Mouse (Mus musculus): ENCODE results near the gene Syn3. TPM values are rescaled to one million over a fixed set of nuclear protein-coding genes. Genes with fewer than 3 reads are reported as not detected.

Gene Syn3
- polyA plus RNA-seq, 1 experiment from 2014 or later = 4.5 TPM

GRCm38 (mm10) chr10:86116268-86116667 lies 382.4 kb downstream of the Syn3 start:
- no peaks in the 10 kb centered on the region for H3K9me3 ChIP-seq
- peaks cover 10% of the 10 kb centered on the region for H3K4me1 ChIP-seq
- no peak overlapping the region for H3K27ac ChIP-seq
- 75% methylated on average over 2 of the region's 2 CpGs for WGBS
- DNase-seq (ENCODE audit: extremely low spot score, low spot score) = no peak
- H3K4me3 ChIP-seq = no peak overlapping the region
- no peaks in the 10 kb centered on the region for H3K27me3 ChIP-seq (ENCODE audit: poor library complexity, severe bottlenecking)
- no peaks in the 10 kb centered on the region for H3K36me3 ChIP-seq (replicated peaks)

DNA sequence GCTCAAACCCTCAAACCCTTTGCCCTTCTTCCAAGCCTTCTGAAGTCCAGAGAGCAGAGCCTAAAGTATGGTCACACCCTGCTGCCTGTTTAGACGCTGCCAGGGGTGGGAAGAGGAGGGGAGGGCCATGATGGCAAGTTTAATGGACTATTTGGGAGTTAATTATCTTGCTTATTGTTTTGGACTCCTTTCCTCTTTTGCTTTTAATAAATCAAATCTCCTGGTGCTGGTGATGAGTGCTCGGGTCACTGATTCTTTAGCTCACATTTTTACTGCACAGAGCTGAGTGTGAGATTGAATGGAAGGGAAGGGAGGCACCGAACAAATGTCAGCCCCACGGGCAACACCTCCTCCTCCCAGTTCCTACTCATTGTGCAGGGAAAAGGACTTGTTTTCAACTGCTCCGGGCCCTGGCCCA lies 384.3 kb downstream of the Syn3 start:
- Histone ChIP-seq H3K27me3 (ENCODE audit: poor library complexity, severe bottlenecking) (no peaks in the 10 kb centered on the region), H3K4me1 (peaks cover 15% of the 10 kb centered on the region), H3K36me3 (replicated peaks) (no peaks in the 10 kb centered on the region), H3K4me3 (no peak overlapping the region), H3K27ac (no peak overlapping the region), H3K9me3 (no peaks in the 10 kb centered on the region)
- 51% methylated on average over 5 of the region's 5 CpGs for WGBS
- DNase-seq (ENCODE audit: extremely low spot score, low spot score) = no peak

DNA sequence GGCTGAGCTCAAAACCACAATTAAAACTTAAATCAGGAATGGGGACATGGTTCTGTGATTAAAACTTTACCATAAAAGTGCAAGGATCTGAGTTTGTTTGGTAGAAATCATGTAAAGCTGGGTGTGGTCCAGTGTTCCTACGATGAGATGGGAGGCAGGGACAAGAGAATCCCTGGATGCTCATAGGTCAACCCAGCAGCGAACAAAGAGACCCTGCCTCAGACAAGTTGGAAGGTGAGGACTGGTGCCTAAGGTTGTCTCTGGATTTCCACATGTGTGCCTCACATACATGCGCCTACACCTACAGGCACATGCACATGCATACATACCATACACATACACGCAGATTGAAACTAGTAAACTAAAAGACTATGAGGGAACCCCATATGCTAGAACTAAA lies 389.9 kb downstream of the Syn3 start:
- Histone ChIP-seq H3K4me3 (no peak overlapping the region), H3K27ac (no peak overlapping the region), H3K9me3 (no peaks in the 10 kb centered on the region), H3K27me3 (ENCODE audit: poor library complexity, severe bottlenecking) (no peaks in the 10 kb centered on the region), H3K4me1 (peaks cover 9% of the 10 kb centered on the region; the same call in 1 of the 2 replicates), H3K36me3 (replicated peaks) (no peaks in the 10 kb centered on the region)
- DNase-seq (ENCODE audit: extremely low spot score, low spot score) = no peak
- 97% methylated on average over 4 of the region's 4 CpGs for WGBS

- Histone ChIP-seq H3K4me3 (no peak overlapping the region), H3K4me1 (peaks cover 10% of the 10 kb centered on the region; the same call in 1 of the 2 replicates), H3K27ac (no peak overlapping the region), H3K27me3 (ENCODE audit: poor library complexity, severe bottlenecking) (no peaks in the 10 kb centered on the region), H3K9me3 (no peaks in the 10 kb centered on the region), H3K36me3 (replicated peaks) (no peaks in the 10 kb centered on the region)
- WGBS = 94% methylated on average over 4 of the region's 4 CpGs
- no peak for DNase-seq (ENCODE audit: extremely low spot score, low spot score)
These were observed 391.0 kb downstream of the Syn3 start for GRCm38 (mm10) chr10:86107681-86108080.

DNA sequence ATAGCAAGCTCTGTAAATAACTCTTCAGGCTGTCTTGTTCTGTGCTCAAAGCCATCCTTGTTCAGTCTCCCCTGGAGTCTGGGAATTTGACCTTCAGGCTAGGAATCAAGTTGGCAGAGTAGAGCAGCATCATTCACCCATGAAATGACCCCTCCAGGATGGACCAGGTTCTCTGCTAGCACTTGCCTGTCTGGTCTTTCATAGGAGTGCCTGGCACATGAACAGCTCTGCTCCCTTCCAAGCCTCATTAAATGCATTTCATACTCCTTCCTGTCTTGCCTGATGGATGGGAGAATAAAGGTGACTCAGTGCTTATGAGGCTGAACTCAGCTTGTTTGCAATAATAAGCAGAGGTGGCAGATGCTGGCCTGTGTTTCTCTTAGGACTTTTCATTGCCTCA lies 394.7 kb downstream of the Syn3 start:
- Histone ChIP-seq H3K4me1 (peaks cover 5% of the 10 kb centered on the region; the same call in 1 of the 2 replicates), H3K27me3 (ENCODE audit: poor library complexity, severe bottlenecking) (no peaks in the 10 kb centered on the region), H3K9me3 (peaks cover 11% of the 10 kb centered on the region), H3K4me3 (no peak overlapping the region), H3K36me3 (replicated peaks) (no peaks in the 10 kb centered on the region), H3K27ac (no peak overlapping the region)
- no peak for DNase-seq (ENCODE audit: extremely low spot score, low spot score)

DNA sequence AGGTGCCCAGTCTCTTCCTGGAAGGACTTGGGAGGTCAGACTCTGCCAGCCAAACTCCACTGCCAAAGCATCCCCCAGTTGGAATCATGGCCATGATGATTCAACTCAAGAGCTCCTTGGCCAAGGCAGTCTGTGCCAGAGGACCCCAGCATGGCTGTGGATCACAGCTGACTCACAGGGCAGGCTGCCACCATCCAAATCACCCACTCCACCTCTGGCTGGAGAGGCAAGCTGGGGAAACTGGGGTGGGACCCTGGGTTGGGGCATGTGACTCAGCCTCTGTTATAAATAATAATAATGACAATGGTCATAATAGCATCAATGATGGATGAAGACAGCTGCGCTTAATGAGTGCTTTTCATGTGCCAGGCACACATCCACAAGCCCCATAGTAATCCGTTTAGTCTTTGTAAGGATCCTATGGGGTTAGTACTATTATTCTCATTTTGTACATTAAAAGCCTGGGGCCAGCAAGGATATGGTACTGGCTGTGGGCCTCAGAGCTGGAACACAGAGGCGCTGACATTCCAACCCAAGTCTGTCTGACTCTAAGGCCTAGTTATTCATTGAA lies 398.3 kb downstream of the Syn3 start:
- peaks cover 12% of the 10 kb centered on the region for H3K9me3 ChIP-seq
- peaks cover 5% of the 10 kb centered on the region; the same call in 1 of the 2 replicates for H3K4me1 ChIP-seq
- H3K27me3 ChIP-seq (ENCODE audit: poor library complexity, severe bottlenecking) = no peaks in the 10 kb centered on the region
- no peak overlapping the region for H3K4me3 ChIP-seq
- WGBS = 93% methylated on average over 3 of the region's 3 CpGs
- no peak overlapping the region for H3K27ac ChIP-seq
- no peak for DNase-seq (ENCODE audit: extremely low spot score, low spot score)
- H3K36me3 ChIP-seq (replicated peaks) = no peaks in the 10 kb centered on the region

- Histone ChIP-seq H3K27me3 (ENCODE audit: poor library complexity, severe bottlenecking) (no peaks in the 10 kb centered on the region), H3K36me3 (replicated peaks) (no peaks in the 10 kb centered on the region)
- 92% methylated on average over 6 of the region's 6 CpGs for WGBS
These were observed 400.3 kb downstream of the Syn3 start for GRCm38 (mm10) chr10:86098363-86098762.

GRCm38 (mm10) chr10:86093109-86094035 lies 405.3 kb downstream of the Syn3 start:
- no peak overlapping the region for H3K4me3 ChIP-seq
- WGBS = 78% methylated on average over 14 of the region's 14 CpGs
- DNase-seq (ENCODE audit: extremely low spot score, low spot score) = no peak
- no peaks in the 10 kb centered on the region; the same call in 1 of the 2 replicates for H3K4me1 ChIP-seq
- no peaks in the 10 kb centered on the region for H3K9me3 ChIP-seq
- no peaks in the 10 kb centered on the region for H3K36me3 ChIP-seq (replicated peaks)
- no peak overlapping the region for H3K27ac ChIP-seq
- no peaks in the 10 kb centered on the region for H3K27me3 ChIP-seq (ENCODE audit: poor library complexity, severe bottlenecking)

More at GRCm38 (mm10) chr10:86098363-86098762, 400.3 kb downstream of the Syn3 start:
- Histone ChIP-seq H3K4me3 (no peak overlapping the region), H3K4me1 (no peaks in the 10 kb centered on the region), H3K27ac (no peak overlapping the region), H3K9me3 (peaks cover 12% of the 10 kb centered on the region)
- no peak for DNase-seq (ENCODE audit: extremely low spot score, low spot score)

GRCm38 (mm10) chr10:86091919-86092318 lies 406.8 kb downstream of the Syn3 start:
- Histone ChIP-seq H3K9me3 (no peaks in the 10 kb centered on the region), H3K4me3 (no peak overlapping the region), H3K27ac (no peak overlapping the region), H3K27me3 (ENCODE audit: poor library complexity, severe bottlenecking) (no peaks in the 10 kb centered on the region), H3K4me1 (no peaks in the 10 kb centered on the region; the same call in 1 of the 2 replicates), H3K36me3 (replicated peaks) (no peaks in the 10 kb centered on the region)
- WGBS = 44% methylated on average over 10 of the region's 10 CpGs
- DNase-seq (ENCODE audit: extremely low spot score, low spot score) = no peak

DNA sequence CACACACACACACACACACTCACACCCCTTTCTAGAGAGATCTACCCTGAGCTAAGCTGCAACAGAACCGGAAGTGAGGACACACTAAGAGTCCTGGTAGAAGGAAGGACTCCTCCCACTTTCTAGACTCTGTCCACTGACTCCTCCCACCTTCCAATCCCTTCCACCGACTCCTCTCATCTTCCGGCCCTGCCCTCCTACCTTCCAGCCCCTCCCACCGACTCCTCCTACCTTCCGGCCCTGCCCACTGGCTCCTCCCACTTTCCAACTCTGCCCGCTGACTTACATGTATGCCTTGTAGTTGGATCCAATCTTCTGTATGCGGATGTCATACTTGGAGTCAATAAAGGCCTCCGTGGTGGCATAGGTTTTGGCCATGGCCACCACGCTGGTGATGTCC lies 418.8 kb downstream of the Syn3 start:
- DNase-seq (ENCODE audit: extremely low spot score, low spot score) = no peak
- Histone ChIP-seq H3K27me3 (ENCODE audit: poor library complexity, severe bottlenecking) (no peaks in the 10 kb centered on the region), H3K4me1 (no peaks in the 10 kb centered on the region), H3K9me3 (no peaks in the 10 kb centered on the region), H3K27ac (no peak overlapping the region), H3K4me3 (no peak overlapping the region), H3K36me3 (replicated peaks) (no peaks in the 10 kb centered on the region)
- WGBS = 84% methylated on average over 9 of the region's 9 CpGs

- DNase-seq (ENCODE audit: extremely low spot score, low spot score) = no peak
- Histone ChIP-seq H3K4me3 (no peak overlapping the region), H3K4me1 (no peaks in the 10 kb centered on the region), H3K9me3 (peaks cover 5% of the 10 kb centered on the region; the same call in 1 of the 2 replicates), H3K27ac (no peak overlapping the region), H3K36me3 (replicated peaks) (no peaks in the 10 kb centered on the region), H3K27me3 (ENCODE audit: poor library complexity, severe bottlenecking) (no peaks in the 10 kb centered on the region)
- WGBS = 93% methylated on average over 2 of the region's 2 CpGs
These were observed 419.9 kb downstream of the Syn3 start for GRCm38 (mm10) chr10:86078761-86079160.

DNA sequence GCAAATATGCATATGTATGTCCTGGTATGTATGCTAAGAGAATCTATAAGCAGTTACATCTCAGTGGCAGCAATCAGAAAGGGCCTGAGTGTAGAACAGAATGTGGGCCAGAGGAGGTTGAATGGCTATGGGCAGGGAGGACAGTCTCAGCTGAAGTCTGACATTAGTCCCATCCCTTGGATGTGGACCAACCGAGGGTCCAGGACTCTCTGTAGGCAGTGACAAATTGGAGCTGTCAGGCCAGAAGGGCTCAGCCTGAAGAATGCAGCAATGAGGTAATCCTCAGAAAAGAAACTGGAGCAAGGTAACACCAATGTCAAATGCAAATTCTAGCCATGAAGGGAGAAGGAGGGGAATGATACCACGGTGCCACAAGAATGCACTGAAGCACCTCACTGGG lies 421.4 kb downstream of the Syn3 start:
- Histone ChIP-seq H3K9me3 (peaks cover 7% of the 10 kb centered on the region; the same call in 1 of the 2 replicates), H3K36me3 (replicated peaks) (no peaks in the 10 kb centered on the region), H3K4me1 (no peaks in the 10 kb centered on the region), H3K4me3 (no peak overlapping the region), H3K27ac (no peak overlapping the region), H3K27me3 (ENCODE audit: poor library complexity, severe bottlenecking) (no peaks in the 10 kb centered on the region)
- no peak for DNase-seq (ENCODE audit: extremely low spot score, low spot score)
- WGBS = 91% methylated on average over 2 of the region's 2 CpGs
